Mouse (Mus musculus): Measurements from ENCODE around the gene Tle3.

The Tle3 gene

DNA sequence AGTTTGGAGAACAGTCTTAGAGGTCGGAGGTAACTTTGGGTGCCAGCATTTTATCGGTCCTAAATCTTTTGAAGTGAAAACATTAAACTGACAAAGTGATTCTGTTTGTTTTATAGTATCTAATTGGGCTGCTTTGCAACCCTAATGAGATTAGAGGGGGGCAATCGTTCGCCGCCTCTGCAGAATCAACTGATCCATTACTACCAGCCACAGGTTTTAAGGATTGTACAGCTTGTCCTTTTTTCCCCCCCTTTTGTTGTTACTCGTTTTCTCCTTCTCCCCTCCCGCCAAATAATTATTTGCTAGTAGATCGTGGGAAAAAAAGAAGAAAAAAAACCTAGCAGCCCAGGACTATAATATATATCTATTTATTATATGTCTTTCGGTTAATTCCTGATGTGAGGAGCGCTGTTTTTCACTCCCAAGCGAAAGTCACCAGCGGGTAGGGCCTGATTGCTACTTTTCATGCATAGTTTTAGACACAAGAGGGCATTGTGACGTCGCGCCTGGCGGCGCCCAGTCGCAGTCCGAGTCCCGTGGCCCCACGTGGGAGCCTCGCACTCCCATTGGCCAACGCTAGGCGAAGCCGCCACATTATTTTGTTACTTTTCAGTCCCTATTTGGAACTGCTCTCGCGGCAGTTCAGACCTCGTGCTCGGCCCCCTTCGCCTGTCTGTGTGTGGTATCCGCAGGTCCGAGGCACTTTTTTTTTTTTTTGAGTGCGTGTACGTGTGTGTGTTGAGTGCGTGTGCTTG, at the start of gene Tle3:
Gene Tle3 (plus strand): TSS at position 612 of the 755 bp plus-strand sequence.
- DNase-seq = peak; percentile 100

- DNase-seq = no peak
Measured at GRCm38 (mm10) chr9:61323221-61323620, 48.9 kb upstream of the Tle3 start.

DNA sequence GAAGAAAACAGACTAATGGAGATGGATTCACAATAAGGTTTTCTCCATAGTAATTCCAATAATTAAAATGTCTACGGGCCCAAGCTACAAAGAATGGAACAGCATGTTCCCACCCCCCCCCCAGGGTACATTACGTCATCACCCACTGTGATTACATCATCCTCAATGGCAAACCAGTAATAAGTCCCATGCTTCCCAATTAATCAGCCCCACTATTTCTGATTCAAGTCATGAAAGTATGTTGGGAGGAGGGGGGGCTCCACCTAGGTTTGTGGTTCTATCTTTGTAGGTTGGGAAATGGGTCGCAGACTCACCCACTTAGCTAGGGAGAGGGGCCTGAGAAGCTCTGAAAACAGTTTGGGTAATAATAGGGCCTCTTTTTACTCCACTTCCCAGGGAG, 48.3 kb upstream of the Tle3 start:
- DNase-seq = no peak

DNA sequence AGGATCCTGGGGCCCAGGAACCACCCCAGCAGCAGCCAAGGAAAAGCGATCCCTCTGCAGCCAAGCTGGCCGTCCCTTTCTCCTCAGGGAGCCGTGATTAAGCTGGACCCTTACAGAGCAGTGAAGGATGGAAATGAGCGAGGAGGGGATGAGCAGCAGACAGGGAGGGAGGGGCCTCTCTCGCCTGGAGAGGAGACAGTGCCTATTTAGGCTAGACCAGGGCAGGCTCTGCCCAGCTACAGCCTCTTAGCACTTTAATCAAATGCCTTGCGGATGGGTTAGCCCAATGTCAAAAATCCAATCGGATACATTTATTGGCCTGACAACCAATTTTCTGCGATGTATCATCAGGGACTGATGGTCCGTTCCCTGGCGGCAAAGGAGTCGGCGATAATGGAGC, 47.8 kb upstream of the Tle3 start:
- no peak for DNase-seq

DNA sequence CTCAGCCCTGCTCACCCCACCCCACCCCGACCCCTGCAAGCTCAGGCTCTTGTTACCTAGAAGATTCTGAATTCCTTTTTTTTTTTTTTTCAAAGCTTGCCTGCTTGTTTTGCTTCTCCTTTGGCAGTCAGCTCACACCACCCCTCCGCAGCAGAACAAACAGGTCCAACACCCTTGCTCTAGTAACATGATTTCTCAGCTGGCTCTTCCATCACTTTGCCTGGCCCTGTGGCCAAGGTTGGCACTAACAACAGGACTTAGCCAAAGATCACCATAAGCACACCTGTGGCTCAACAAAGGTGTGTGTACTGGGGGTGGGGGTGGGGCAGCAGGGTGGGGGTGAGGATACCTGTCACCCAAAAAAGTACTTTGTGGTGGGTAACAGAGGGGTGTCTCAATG, 47.2 kb upstream of the Tle3 start:
- no peak for DNase-seq

DNA sequence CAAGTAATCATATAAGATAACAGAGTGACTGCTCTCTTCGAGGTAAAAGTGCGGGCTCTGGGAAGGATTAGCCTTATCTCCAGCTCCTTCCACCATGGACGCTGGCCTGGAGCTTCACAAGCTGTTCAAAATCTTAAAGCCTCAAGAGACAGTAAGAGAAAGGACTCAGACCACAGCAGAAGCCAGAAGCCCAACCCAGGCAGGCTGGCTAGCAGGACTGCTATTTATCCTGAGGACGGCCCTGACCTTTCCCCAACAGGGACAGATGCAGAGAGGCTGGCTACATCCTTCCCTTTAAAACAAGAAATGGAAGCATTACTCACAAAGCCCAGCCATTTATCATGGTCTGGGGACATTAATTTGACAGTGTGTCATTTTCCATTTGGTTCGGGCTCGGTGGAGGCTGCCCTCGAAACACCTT, 46.2 kb upstream of the Tle3 start:
- DNase-seq = no peak

GRCm38 (mm10) chr9:61326922-61327321, 45.2 kb upstream of the Tle3 start:
- DNase-seq = no peak

GRCm38 (mm10) chr9:61328173-61328572, 44.0 kb upstream of the Tle3 start:
- DNase-seq = no peak

DNA sequence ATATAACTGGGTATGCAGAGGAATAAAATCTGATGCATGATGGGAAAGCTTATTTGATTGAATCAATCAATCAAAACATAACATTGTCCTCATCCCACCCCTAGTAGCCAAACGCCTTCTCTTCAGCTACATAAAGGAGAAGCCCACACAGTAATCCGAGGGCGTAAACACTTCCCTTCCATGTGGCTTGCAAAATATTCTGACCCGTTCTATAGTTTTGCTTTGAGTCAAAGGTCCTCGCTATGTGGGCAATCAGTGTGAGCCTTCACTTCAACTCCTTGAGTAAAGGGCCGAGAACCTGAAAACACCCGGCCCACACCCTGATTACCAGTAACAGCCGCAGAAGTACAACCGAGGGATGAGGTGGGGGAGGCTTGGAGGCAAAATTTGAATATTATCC, 41.4 kb upstream of the Tle3 start:
- DNase-seq = no peak

DNA sequence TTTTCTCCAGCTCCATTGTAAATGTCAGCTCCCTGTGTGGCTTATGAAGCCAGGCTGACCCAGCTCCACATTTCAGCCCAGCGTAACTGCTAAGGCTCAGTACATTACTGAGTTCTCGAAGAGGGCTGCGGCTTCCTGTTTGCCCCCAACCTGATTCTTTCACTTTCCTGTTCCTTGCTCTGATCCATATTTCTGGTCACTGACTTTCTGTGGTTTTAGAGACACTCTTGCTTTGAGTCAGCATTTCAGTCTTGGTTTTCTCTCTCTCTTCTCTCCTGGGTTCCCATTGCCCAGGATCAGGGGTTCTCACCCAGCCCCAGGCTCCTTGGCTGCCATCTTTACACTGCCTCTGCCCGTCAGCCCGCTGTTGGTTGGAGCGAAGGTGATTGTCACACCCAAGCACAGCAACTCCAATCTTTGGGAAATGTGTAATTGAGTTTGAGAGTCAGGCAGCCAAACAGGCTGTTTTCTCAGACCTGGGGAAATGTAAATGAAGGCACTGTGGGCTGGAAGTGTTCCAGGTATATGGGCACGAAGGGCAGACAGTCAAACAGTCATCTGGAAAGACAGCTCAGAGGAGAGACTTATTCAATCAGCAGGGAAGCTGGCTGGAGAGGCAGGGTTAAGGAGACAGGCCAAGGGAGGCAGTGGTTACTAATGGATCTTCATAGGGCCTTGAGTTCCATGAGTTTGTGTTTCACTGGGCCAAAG, 39.8 kb upstream of the Tle3 start:
- DNase-seq = no peak

- DNase-seq = no peak
Measured at GRCm38 (mm10) chr9:61336179-61336578, 36.0 kb upstream of the Tle3 start.

GRCm38 (mm10) chr9:61336591-61337587, 35.3 kb upstream of the Tle3 start:
- DNase-seq = peak; percentile 78

DNA sequence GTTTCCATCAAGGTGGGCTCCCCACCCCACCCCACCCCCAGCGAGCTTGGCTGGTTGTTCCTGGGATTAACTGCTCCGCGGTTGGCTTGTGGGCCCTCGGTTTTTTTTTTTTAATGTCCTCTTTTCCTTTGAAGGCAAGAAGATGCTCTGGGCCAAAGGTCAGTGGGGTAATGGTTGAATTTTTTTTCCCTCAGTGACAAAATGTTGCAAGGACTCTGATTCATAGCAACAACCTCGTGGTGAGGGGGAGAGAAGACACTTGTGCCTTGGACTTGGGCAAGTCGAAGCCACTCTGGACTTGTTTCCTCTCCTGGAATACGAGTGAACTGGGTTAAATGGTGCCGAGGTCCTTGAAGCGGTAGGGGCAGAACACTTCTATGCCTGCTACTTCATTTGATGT, 34.5 kb upstream of the Tle3 start:
- peak; percentile 78 for DNase-seq

DNA sequence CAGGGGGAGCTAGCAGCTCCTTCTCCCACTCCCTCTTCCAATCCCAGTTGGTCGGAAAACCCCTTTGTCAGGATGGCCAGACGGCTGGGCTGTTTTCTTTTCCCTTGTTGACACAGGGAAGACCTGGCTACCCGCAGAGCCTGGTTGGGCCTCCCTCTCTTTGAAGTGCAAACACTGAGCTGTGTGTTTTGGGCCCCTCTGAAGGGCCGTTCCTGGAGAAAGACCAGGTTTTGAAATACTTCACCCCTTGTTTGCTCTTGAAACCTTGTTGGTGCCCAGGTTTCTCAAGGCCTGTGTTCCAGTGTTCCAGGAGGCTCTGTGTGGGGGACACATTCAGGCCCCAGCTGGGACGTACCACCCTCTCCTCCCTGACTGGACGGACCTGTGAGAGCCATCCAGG, 32.9 kb upstream of the Tle3 start:
- peak; percentile 75 for DNase-seq

- DNase-seq = no peak
Measured at GRCm38 (mm10) chr9:61340333-61340732, 31.8 kb upstream of the Tle3 start.

GRCm38 (mm10) chr9:61342297-61342696, 29.9 kb upstream of the Tle3 start:
- no peak for DNase-seq

DNA sequence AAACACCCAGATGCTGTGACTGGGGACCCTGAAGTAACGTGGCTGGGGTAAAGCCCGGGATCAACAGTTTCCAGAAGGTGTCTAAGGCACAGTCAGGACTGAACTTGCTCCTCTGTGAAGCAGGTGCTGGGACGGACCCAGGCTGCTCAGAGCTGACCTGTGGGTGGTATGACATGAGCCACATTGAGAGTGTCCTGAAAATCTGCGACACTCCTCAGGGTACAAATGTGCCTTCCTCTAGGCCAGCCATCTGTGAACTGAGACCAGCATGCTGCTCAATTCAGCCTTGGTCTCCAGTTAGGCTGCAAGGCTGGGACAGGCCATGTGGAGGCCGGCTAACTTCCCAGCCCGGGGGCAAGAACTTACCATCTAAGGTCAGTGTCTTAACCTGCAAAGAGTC, 27.5 kb upstream of the Tle3 start:
- DNase-seq = no peak

- DNase-seq = no peak
Measured at GRCm38 (mm10) chr9:61347011-61347410, 25.2 kb upstream of the Tle3 start.

GRCm38 (mm10) chr9:61348036-61348435, 24.1 kb upstream of the Tle3 start:
- DNase-seq = peak; percentile 76

GRCm38 (mm10) chr9:61348616-61349015, 23.6 kb upstream of the Tle3 start:
- no peak for DNase-seq

DNA sequence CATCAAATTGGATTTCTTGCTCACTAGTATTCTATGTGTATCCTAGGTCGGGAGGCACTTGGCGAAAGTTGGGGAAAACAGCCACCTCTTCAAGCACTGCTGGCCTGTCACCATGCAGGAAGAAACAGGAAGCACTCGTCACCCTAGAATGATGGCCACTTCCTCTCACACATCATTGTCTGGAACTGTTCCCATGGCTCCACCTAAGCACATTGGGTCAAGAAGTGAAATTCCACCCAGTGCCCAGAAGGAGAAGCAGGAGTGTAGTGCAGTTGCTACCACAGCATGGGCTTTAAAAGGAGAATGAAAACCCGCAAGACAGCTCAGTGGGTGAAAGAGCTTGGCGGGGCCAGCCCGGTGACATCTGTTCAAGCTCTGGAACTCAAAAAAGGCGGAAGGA, 22.5 kb upstream of the Tle3 start:
- peak; percentile 85 for DNase-seq

- DNase-seq = peak; percentile 77
Measured at GRCm38 (mm10) chr9:61351164-61351563, 21.0 kb upstream of the Tle3 start.

- no peak for DNase-seq
Measured at GRCm38 (mm10) chr9:61358933-61359332, 13.2 kb upstream of the Tle3 start.
